Mouse (Mus musculus): ENCODE measurements around the gene Cnp. TPM values are rescaled to one million over a fixed set of nuclear protein-coding genes. Genes with fewer than 3 reads are reported as not detected.

Gene Cnp
- polyA plus RNA-seq, 1 experiment = 13.5 TPM

GRCm38 (mm10) chr11:100567815-100568245 is 6.9 kb upstream of the Cnp start:
- 19% methylated on average over 9 of the region's 9 CpGs for WGBS
- no peaks in the 10 kb centered on the region for H3K27me3 ChIP-seq (replicated peaks; ENCODE audit: control insufficient read depth, insufficient read depth, low read length)
- no peak overlapping the region for H3K4me3 ChIP-seq (ENCODE audit: insufficient read depth, low read depth, low read length)
- 0 out of 2 replicates have a peak, but pooled peaks cover 8% of the 10 kb centered on the region for H3K4me1 ChIP-seq (ENCODE audit: control insufficient read depth, insufficient read depth, low read length)
- DNase-seq = peak; percentile 71
- H3K36me3 ChIP-seq (ENCODE audit: control insufficient read depth, insufficient read depth, low read length) = no peaks in the 10 kb centered on the region
- TF ChIP-seq CTCF (conservative IDR thresholded peaks at IDR 0.05; ENCODE audit: insufficient read depth, insufficient read length, low read depth, low read length) = no peak
- no peak for TF ChIP-seq POLR2A (IDR thresholded peaks at IDR 0.05; ENCODE audit: low read depth, low read length)
- no peak overlapping the region for H3K27ac ChIP-seq (ENCODE audit: insufficient read depth, low read depth, low read length)

DNA sequence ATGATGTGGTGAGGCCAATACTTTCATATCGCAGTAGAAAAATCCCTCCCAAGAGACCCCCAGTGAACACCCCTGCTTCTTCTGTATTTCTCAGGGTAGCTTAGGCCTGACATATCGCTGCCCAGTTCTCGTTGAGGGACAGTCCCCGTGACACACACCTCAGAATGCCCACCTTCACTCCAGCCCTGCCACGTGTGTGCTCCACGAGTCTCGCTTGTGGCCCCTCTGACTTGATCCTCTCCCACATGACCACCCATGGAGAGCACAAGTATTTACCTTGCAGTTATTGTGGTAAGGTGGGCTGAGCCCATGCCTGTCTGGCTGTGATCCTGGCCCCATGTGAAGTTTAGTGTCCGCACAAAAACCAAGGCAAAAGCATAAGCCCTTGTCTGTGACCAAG is 6.0 kb upstream of the Cnp start:
- TF ChIP-seq CTCF (conservative IDR thresholded peaks at IDR 0.05; ENCODE audit: insufficient read depth, insufficient read length, low read depth, low read length) (no peak), POLR2A (IDR thresholded peaks at IDR 0.05; ENCODE audit: low read depth, low read length) (no peak)
- 90% methylated on average over 8 of the region's 8 CpGs for WGBS
- H3K27ac ChIP-seq (ENCODE audit: insufficient read depth, low read depth, low read length) = no peak overlapping the region
- H3K27me3 ChIP-seq (replicated peaks; ENCODE audit: control insufficient read depth, insufficient read depth, low read length) = no peaks in the 10 kb centered on the region
- 0 out of 2 replicates have a peak, but pooled peaks cover 8% of the 10 kb centered on the region for H3K4me1 ChIP-seq (ENCODE audit: control insufficient read depth, insufficient read depth, low read length)
- no peak overlapping the region for H3K4me3 ChIP-seq (ENCODE audit: insufficient read depth, low read depth, low read length)
- no peak for DNase-seq
- no peaks in the 10 kb centered on the region for H3K36me3 ChIP-seq (ENCODE audit: control insufficient read depth, insufficient read depth, low read length)

GRCm38 (mm10) chr11:100569789-100570188 is 4.9 kb upstream of the Cnp start:
- Histone ChIP-seq H3K27ac (ENCODE audit: insufficient read depth, low read depth, low read length) (no peak overlapping the region), H3K4me1 (ENCODE audit: control insufficient read depth, insufficient read depth, low read length) (peaks cover 10% of the 10 kb centered on the region; the same call in 1 of the 2 replicates), H3K36me3 (ENCODE audit: control insufficient read depth, insufficient read depth, low read length) (no peaks in the 10 kb centered on the region), H3K4me3 (ENCODE audit: insufficient read depth, low read depth, low read length) (no peak overlapping the region), H3K27me3 (replicated peaks; ENCODE audit: control insufficient read depth, insufficient read depth, low read length) (no peaks in the 10 kb centered on the region)
- no peak for DNase-seq
- 64% methylated on average over 9 of the region's 9 CpGs for WGBS
- TF ChIP-seq CTCF (conservative IDR thresholded peaks at IDR 0.05; ENCODE audit: insufficient read depth, insufficient read length, low read depth, low read length) (no peak), POLR2A (IDR thresholded peaks at IDR 0.05; ENCODE audit: low read depth, low read length) (no peak)

DNA sequence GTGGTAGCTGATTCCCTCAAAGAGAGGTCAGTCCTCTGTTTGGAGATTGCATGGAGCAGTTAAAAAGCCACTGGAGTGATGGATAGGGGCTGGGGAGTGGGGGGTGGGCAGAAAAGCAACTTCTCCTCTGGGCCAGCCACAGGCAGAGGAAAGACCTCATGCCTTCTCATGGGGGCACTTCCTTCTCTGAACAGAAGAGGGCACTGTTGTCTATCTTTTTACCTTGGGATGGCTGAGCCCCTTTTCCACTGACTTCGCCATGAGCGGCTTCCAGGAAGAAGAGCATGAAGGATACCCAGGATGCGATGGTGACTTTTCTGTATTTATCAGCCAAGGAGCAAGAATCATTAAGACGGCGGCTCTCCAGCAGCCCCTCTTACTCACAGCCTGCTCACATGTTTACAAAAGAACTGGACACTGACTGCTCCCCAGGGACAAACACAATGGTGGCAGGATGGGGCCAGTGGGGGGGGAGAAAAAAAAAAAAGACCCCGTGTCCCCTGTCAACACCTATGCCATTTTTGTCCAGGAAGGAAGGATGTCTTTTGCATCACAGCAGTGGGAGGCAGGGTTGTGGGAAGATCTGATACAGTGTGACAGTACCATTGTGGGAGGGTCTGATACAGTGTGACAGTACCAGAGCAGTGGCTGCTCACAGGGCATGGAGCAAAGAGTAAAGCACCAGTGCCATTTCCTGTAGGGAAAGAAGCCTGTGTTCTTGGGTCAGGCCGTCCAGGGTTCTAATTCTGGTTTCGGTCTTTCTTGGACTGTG is 4.1 kb upstream of the Cnp start:
- H3K4me1 ChIP-seq (ENCODE audit: control insufficient read depth, insufficient read depth, low read length) = peaks cover 10% of the 10 kb centered on the region; the same call in 1 of the 2 replicates
- H3K27ac ChIP-seq (ENCODE audit: insufficient read depth, low read depth, low read length) = no peak overlapping the region
- H3K4me3 ChIP-seq (ENCODE audit: insufficient read depth, low read depth, low read length) = peak overlapping the region; percentile 30
- H3K36me3 ChIP-seq (ENCODE audit: control insufficient read depth, insufficient read depth, low read length) = no peaks in the 10 kb centered on the region
- peak; percentile 82 for DNase-seq
- 10% methylated on average over 8 of the region's 8 CpGs for WGBS
- TF ChIP-seq CTCF (conservative IDR thresholded peaks at IDR 0.05; ENCODE audit: insufficient read depth, insufficient read length, low read depth, low read length) (peak; percentile 93), POLR2A (IDR thresholded peaks at IDR 0.05; ENCODE audit: low read depth, low read length) (no peak)
- H3K27me3 ChIP-seq (replicated peaks; ENCODE audit: control insufficient read depth, insufficient read depth, low read length) = no peaks in the 10 kb centered on the region

DNA sequence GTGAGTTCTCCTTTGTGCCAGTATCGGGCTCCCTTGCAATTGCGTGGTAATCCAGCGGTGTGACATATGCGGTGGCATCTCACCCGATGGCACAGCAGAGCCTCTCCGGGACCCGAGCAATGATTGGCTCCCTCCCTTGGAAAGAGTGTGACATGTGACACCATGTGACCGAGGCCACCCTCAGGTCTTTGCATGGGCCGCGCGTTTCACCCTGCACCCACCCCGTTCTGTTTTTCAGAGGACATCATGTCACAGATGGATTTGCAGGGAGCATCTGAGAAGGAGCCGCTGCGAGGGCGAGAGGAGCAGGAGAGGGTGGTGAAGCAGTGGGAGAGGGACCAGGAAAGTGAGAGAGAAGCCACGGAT is 3.5 kb upstream of the Cnp start:
- no peak for TF ChIP-seq CTCF (conservative IDR thresholded peaks at IDR 0.05; ENCODE audit: insufficient read depth, insufficient read length, low read depth, low read length)
- no peak for TF ChIP-seq POLR2A (IDR thresholded peaks at IDR 0.05; ENCODE audit: low read depth, low read length)
- peak overlapping the region; percentile 30 for H3K4me3 ChIP-seq (ENCODE audit: insufficient read depth, low read depth, low read length)
- H3K36me3 ChIP-seq (ENCODE audit: control insufficient read depth, insufficient read depth, low read length) = no peaks in the 10 kb centered on the region
- H3K27ac ChIP-seq (ENCODE audit: insufficient read depth, low read depth, low read length) = no peak overlapping the region
- no peak for DNase-seq
- H3K27me3 ChIP-seq (replicated peaks; ENCODE audit: control insufficient read depth, insufficient read depth, low read length) = no peaks in the 10 kb centered on the region
- WGBS = 8% methylated on average over 16 of the region's 16 CpGs
- peaks cover 10% of the 10 kb centered on the region; the same call in 1 of the 2 replicates for H3K4me1 ChIP-seq (ENCODE audit: control insufficient read depth, insufficient read depth, low read length)

GRCm38 (mm10) chr11:100574188-100574587 is 516 bp upstream of the Cnp start:
- H3K4me3 ChIP-seq (ENCODE audit: insufficient read depth, low read depth, low read length) = peak overlapping the region; percentile 78; the same call in 1 of the 2 replicates
- peak overlapping the region; percentile 51 for H3K27ac ChIP-seq (ENCODE audit: insufficient read depth, low read depth, low read length)
- no peak for DNase-seq
- no peaks in the 10 kb centered on the region for H3K36me3 ChIP-seq (ENCODE audit: control insufficient read depth, insufficient read depth, low read length)
- TF ChIP-seq CTCF (conservative IDR thresholded peaks at IDR 0.05; ENCODE audit: insufficient read depth, insufficient read length, low read depth, low read length) = no peak
- 49% methylated on average over 3 of the region's 3 CpGs for WGBS
- peaks cover 6% of the 10 kb centered on the region; the same call in 1 of the 2 replicates for H3K4me1 ChIP-seq (ENCODE audit: control insufficient read depth, insufficient read depth, low read length)
- no peaks in the 10 kb centered on the region for H3K27me3 ChIP-seq (replicated peaks; ENCODE audit: control insufficient read depth, insufficient read depth, low read length)

GRCm38 (mm10) chr11:100575484-100575855 is 766 bp downstream of the Cnp start:
- peak overlapping the region; percentile 78 for H3K4me3 ChIP-seq (ENCODE audit: insufficient read depth, low read depth, low read length)
- no peaks in the 10 kb centered on the region for H3K27me3 ChIP-seq (replicated peaks; ENCODE audit: control insufficient read depth, insufficient read depth, low read length)
- WGBS = 58% methylated on average over 2 of the region's 2 CpGs
- TF ChIP-seq POLR2A (IDR thresholded peaks at IDR 0.05; ENCODE audit: low read depth, low read length) (no peak), CTCF (conservative IDR thresholded peaks at IDR 0.05; ENCODE audit: insufficient read depth, insufficient read length, low read depth, low read length) (no peak)
- peaks cover 6% of the 10 kb centered on the region; the same call in 1 of the 2 replicates for H3K4me1 ChIP-seq (ENCODE audit: control insufficient read depth, insufficient read depth, low read length)
- H3K27ac ChIP-seq (ENCODE audit: insufficient read depth, low read depth, low read length) = no peak overlapping the region
- DNase-seq = no peak
- no peaks in the 10 kb centered on the region for H3K36me3 ChIP-seq (ENCODE audit: control insufficient read depth, insufficient read depth, low read length)

All from kidney, adult 2 months (tissue).